Mouse (Mus musculus): ENCODE measurements around the gene Sema3a.

DNA sequence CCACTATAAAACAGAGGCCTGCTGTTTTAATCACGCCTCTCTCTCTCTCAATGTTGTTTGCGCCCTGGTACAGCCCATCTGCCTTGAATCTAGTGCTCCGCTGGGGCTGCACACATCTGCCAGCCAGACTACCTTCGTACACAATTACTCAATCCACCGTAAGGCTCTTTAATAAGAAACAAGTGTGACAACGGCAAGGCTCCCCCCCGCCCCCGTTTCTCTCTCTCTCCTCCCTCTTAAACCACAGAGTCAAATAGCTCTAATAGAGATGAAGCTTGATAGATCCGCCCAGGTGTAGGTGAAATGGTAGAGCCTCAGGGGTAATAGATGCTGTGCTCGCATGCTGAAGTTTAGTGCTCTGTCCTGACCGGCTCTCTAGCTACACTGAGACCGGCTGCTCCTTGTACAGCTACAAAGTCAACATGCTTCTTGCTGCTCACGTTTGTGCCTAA is at the start of gene Sema3a:
- TF ChIP-seq POLR2A (IDR thresholded peaks at IDR 0.05; ENCODE audit: extremely low read depth, insufficient read depth, low read length): no peak
- TF ChIP-seq CTCF (IDR thresholded peaks at IDR 0.05; ENCODE audit: extremely low read depth, insufficient read depth, low read length): no peak
